Mouse (Mus musculus) bone marrow macrophage, adult 2 months (primary cell): ENCODE measurements around the gene Zfp426.

Experiments
- CTCF ChIP-seq: IDR thresholded peaks from 2 replicates; pipeline ENCODE4 v1.5.1; 2012; ENCODE audit warnings: low read depth, mild to moderate bottlenecking, low read length, moderate library complexity
- POLR2A ChIP-seq: IDR thresholded peaks from 2 replicates; pipeline ENCODE4 v1.6.1; 2012; ENCODE audit warnings: mild to moderate bottlenecking, low read depth, low read length, borderline replicate concordance

- TF ChIP-seq CTCF (no peak), POLR2A (no peak)
Observed at GRCm38 (mm10) chr9:20459377-20460317, 32.9 kb downstream of the Zfp426 start, which contains the start of gene Zfp26.
